Mouse (Mus musculus) lung, embryonic 14.5 days (tissue): Measurements from ENCODE around the gene Prkd2. TPM values are rescaled to one million over a fixed set of nuclear protein-coding genes. Genes with fewer than 3 reads are reported as not detected.
A peak's percentile ranks its signal among the peaks of the same experiment; 100 is the strongest.

Experiments used
- ATAC-seq: fragments of 200-750 bp; cut with Nextera tagmentation; 2 replicates; pipeline ENCODE4 v1.8.0; 2017; ENCODE audit warnings: mild to moderate bottlenecking, moderate TSS enrichment, moderate library complexity; ENCODE audit not compliant: insufficient read depth
- DNase-seq: peaks from one replicate; pipeline ENCODE4 v3.0.0-alpha.2; 2015
- H3K27ac ChIP-seq: fragments of 300-500 bp; sonication (generic); 2 replicates; pipeline ENCODE4 v1.5.1; 2014; ENCODE audit warnings: low read depth, mild to moderate bottlenecking, moderate library complexity
- H3K27me3 ChIP-seq: fragments of 300-500 bp; sonication (generic); 2 replicates; pipeline ENCODE4 v1.6.1; 2014; ENCODE audit warnings: low read length, control low read depth; ENCODE audit not compliant: insufficient read depth
- H3K36me3 ChIP-seq: fragments of 300-500 bp; sonication (generic); 2 replicates; pipeline ENCODE4 v1.6.1; 2014; ENCODE audit warnings: control low read depth; ENCODE audit not compliant: insufficient read depth
- H3K4me1 ChIP-seq: fragments of 300-500 bp; sonication (generic); 2 replicates; pipeline ENCODE4 v1.6.1; 2014; ENCODE audit warnings: antibody characterized with exemption, control low read depth; ENCODE audit not compliant: insufficient read depth
- H3K4me2 ChIP-seq: fragments of 300-500 bp; sonication (generic); 2 replicates; pipeline ENCODE4 v1.6.1; 2014; ENCODE audit warnings: mild to moderate bottlenecking
- H3K4me3 ChIP-seq: fragments of 300-500 bp; sonication (generic); 2 replicates; pipeline ENCODE4 v1.5.1; 2014; ENCODE audit warnings: low read depth, low read length
- H3K9ac ChIP-seq: fragments of 300-500 bp; sonication (generic); 2 replicates; pipeline ENCODE4 v1.6.1; 2014
- H3K9me3 ChIP-seq: fragments of 300-500 bp; sonication (generic); 2 replicates; pipeline ENCODE4 v1.6.1; 2016; ENCODE audit warnings: low read depth, low read length, control low read depth
- CTCF ChIP-seq: IDR thresholded peaks from 2 replicates; pipeline ENCODE4 v1.5.1; 2016; ENCODE audit warnings: antibody characterized with exemption, low read depth
- WGBS: fragments of 180-500 bp; shearing (Covaris S2); extraction: QIAGEN DNeasy Blood & Tissue Kit; methylation state at CpG from one replicate; pipeline ENCODE4 v1.1.7; 2014; 5-methylcytosine and 5-hydroxymethylcytosine counted together
- polyA plus RNA-seq: library from polyadenylated mRNA; unstranded; fragments of >200 nt; fragmentation: Nextera tagmentation; extraction: Ambion mirVana; gene quantifications from 2 replicates; pipeline ENCODE4 v1.2.1, GENCODE M21; 2014

The Prkd2 gene
- polyA plus RNA-seq, 1 experiment from 2014 or later, result 19.6 TPM

DNA sequence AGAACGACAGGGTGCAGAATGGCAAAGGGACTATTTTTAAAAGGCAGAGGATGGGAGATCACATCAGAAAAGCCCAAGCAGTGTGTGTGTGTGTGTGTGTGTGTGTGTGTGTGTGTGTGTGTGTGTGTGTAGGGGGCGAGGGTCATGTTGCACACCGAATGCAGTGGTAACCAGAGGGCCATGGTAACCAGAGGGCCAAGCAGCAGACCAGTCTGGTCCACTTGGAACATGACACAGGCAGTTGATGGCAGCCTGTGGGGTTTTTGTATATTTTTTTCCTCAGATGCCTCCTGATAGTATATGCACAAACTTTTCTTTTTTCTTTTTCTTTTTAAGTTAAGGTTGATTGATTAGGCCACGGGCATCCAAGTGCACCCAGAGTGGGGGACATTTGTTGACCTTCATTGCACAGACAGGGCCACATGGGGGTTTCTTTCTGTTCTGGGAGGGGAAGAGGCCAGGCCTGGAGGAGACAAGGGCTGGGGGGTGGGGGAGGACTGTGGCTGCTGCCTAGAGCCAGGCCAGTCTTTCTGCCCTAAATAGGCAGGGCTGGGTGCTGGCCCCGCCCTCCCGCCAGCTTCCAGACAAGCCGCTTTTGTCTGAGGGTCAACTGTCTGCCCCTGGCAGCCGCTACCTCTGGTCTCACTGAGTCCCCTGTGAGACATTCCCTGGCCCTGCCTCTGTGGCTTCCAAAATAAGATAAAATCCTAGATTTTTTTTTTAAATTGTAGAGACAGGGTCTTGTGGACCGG is 37.3 kb downstream of the Prkd2 start:
- Histone ChIP-seq H3K9me3 (peaks cover 4% of the 10 kb centered on the region; the same call in 1 of the 2 replicates), H3K4me1 (peaks cover 8% of the 10 kb centered on the region), H3K9ac (0 out of 2 replicates have a peak overlapping the region, but pooled peaks have one; percentile 9), H3K27ac (peak overlapping the region; percentile 85), H3K27me3 (0 out of 2 replicates have a peak, but pooled peaks cover 7% of the 10 kb centered on the region), H3K4me2 (peak overlapping the region; percentile 37), H3K4me3 (no peak overlapping the region), H3K36me3 (peaks cover 39% of the 10 kb centered on the region)
- peak; percentile 86 for DNase-seq
- 22% methylated on average over 9 of the region's 9 CpGs for WGBS
- peak; percentile 53 for ATAC-seq
- TF ChIP-seq CTCF, result no peak

DNA sequence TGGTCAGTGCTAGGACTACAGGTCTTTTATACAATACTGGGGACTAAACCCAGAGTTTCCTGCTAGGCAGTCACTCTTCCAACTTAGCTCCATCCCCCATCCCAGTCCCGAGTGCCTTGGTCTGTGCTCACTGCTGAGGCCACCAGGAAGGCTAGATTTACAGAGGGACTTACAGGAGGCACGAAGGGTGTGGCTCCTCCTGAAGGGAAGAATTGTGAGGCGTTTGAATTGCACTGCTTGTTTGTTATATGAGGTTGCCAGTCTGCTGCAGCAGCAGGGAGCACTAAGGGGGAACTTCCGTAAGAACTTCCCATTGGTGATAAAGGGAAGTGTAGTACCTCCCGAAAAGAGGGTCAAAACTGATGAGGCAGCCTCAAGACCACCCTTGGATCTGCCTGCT is 37.9 kb downstream of the Prkd2 start:
- Histone ChIP-seq H3K9ac (0 out of 2 replicates have a peak overlapping the region, but pooled peaks have one; percentile 9), H3K27ac (peak overlapping the region; percentile 85), H3K27me3 (peaks cover 11% of the 10 kb centered on the region), H3K4me1 (peaks cover 8% of the 10 kb centered on the region), H3K9me3 (peaks cover 9% of the 10 kb centered on the region), H3K36me3 (peaks cover 45% of the 10 kb centered on the region), H3K4me2 (peak overlapping the region; percentile 37), H3K4me3 (no peak overlapping the region)
- TF ChIP-seq CTCF, result no peak
- DNase-seq, result no peak
- 32% methylated on average over 5 of the region's 5 CpGs for WGBS
- no peak for ATAC-seq

DNA sequence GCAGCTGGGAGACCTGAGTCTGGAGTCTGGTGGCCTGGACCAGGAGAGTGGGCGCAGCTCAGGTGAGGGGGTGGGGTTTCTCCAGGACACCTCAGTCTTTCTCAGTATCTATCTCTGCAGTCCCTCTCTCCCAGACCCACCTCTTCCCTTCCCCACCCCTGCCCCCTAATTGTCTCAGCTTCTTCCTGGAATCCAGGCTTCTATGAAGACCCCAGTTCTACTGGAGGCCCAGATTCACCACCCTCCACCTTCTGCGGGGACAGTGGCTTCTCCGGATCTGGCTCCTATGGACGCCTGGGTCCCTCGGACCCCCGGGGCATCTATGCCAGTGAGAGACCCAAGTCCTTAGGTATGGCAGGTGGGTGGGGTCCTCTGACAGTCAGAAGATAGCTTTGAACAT is 40.5 kb downstream of the Prkd2 start:
- Histone ChIP-seq H3K9ac (no peak overlapping the region), H3K4me2 (no peak overlapping the region), H3K9me3 (peaks cover 18% of the 10 kb centered on the region)

DNA sequence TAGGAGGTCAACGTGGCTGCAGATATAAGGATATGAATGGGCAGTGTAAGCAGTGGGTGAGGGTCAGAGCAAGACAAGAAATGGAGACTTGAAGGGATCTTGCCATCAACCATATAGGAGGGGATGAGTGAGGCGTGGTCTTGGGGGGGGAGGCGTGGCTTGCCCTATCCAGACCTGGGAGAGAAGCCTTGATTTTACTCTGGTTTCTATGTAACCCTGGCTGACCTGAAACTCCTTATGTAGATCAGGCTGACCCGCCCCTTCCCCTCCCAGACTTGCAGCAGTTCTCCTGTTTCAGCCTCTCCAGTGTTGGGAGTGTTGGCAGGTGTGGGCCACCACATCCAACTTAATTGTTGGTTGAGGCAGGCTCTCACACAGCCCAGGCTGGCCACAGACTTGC is 41.6 kb downstream of the Prkd2 start:
- TF ChIP-seq CTCF, result no peak
- ATAC-seq (no peak), DNase-seq (no peak)
- H3K4me3 ChIP-seq, result no peak overlapping the region
- H3K9ac ChIP-seq, result no peak overlapping the region
- peaks cover 18% of the 10 kb centered on the region for H3K9me3 ChIP-seq
- 54% methylated on average over 4 of the region's 4 CpGs for WGBS
- H3K4me1 ChIP-seq, result peaks cover 4% of the 10 kb centered on the region
- H3K27me3 ChIP-seq, result peaks cover 16% of the 10 kb centered on the region
- H3K4me2 ChIP-seq, result no peak overlapping the region
- H3K36me3 ChIP-seq, result peaks cover 65% of the 10 kb centered on the region
- H3K27ac ChIP-seq, result no peak overlapping the region

More for the DNA sequence above, 40.5 kb downstream of the Prkd2 start:
- 91% methylated on average over 6 of the region's 6 CpGs for WGBS
- Histone ChIP-seq H3K36me3 (peaks cover 71% of the 10 kb centered on the region), H3K4me3 (no peak overlapping the region), H3K27ac (no peak overlapping the region), H3K4me1 (peaks cover 4% of the 10 kb centered on the region), H3K27me3 (peaks cover 16% of the 10 kb centered on the region)
- TF ChIP-seq CTCF, result no peak
- no peak for DNase-seq
- no peak for ATAC-seq

DNA sequence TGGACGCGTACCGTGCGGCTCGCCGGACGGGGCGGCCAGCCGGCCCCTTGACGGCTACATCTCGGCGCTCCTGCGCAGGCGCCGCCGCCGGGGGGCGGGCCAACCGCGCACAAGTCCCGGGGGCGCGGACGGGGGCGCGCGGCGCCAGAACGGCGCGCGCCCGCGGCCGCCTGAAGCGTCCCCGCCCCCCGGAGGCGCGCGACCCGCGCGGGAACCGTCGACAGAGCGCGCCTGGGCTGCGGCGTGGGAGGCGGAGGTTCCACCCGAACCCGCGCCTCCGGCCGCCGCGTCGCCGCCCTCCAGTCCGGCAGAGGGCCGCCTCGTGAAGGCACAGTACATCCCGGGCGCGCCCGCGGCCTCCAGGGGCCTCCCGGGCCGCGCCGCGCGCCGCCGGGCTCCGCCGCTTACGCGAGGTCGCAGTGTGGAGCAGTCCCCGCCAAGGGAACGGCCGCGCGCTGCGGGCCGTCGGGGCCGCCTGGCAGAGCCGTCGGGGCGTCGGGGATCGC is 42.6 kb downstream of the Prkd2 start:
- H3K9me3 ChIP-seq, result peaks cover 18% of the 10 kb centered on the region
- no peak for TF ChIP-seq CTCF
- ATAC-seq (no peak), DNase-seq (peak; percentile 66)
- no peak overlapping the region for H3K9ac ChIP-seq
- peaks cover 4% of the 10 kb centered on the region for H3K4me1 ChIP-seq
- 17% methylated on average over 90 of the region's 95 CpGs for WGBS
- peak overlapping the region; percentile 42 for H3K4me2 ChIP-seq
- peaks cover 16% of the 10 kb centered on the region for H3K27me3 ChIP-seq
- H3K27ac ChIP-seq, result no peak overlapping the region
- H3K4me3 ChIP-seq, result peak overlapping the region; percentile 27
- H3K36me3 ChIP-seq, result peaks cover 63% of the 10 kb centered on the region

DNA sequence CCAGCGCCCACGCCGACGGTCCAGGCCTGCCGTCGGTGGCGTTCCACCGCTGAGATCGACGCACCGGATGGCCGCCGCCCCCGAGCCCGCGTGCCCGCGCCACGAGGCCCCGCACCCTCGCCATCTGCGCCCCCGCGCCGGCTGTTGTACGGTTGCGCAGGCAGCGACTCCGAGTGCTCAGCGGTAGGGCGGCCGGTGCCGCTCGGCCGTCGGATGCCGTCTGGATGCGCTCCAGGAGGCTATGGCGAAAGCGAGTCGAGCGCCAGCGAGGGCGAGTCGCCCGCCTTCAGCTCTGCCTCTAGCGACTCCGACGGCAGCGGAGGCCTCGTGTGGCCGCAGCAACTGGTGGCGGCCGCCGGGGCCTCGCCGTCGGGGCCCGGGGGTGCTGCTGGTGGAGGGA is 43.2 kb downstream of the Prkd2 start:
- H3K4me2 ChIP-seq, result peak overlapping the region; percentile 42; the same call in 1 of the 2 replicates
- WGBS, result 57% methylated on average over 59 of the region's 59 CpGs
- DNase-seq, result no peak
- TF ChIP-seq CTCF, result no peak
- H3K27ac ChIP-seq, result no peak overlapping the region
- peaks cover 59% of the 10 kb centered on the region for H3K36me3 ChIP-seq
- peaks cover 16% of the 10 kb centered on the region for H3K27me3 ChIP-seq
- H3K4me1 ChIP-seq, result no peaks in the 10 kb centered on the region
- no peak for ATAC-seq
- H3K9ac ChIP-seq, result no peak overlapping the region
- peak overlapping the region; percentile 27 for H3K4me3 ChIP-seq
- peaks cover 18% of the 10 kb centered on the region for H3K9me3 ChIP-seq

DNA sequence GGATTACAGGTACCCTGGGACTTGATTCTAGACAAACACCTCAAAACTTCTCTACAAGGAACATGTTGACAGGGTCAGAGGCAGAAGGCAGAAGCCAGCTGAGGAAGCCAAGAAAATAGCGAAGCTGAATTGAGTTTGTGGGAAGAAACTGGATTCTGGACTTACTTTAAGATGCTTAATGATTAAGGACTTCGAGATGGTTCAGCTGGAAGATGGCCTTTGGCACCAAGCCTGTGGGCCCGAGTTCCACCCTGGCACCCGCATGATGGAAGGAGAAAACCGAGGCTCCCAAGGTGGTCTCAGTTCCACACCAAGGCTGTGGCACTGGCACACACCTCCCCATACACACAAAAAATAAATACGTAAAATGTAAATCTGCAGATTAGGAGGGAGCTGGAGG is 47.8 kb downstream of the Prkd2 start:
- DNase-seq (peak; percentile 84), ATAC-seq (no peak)
- peaks cover 24% of the 10 kb centered on the region for H3K27me3 ChIP-seq
- peak overlapping the region; percentile 37; the same call in 1 of the 2 replicates for H3K4me3 ChIP-seq
- H3K27ac ChIP-seq, result peak overlapping the region; percentile 97
- TF ChIP-seq CTCF, result no peak
- 18% methylated on average over 6 of the region's 6 CpGs for WGBS
- H3K9ac ChIP-seq, result peak overlapping the region; percentile 20
- H3K9me3 ChIP-seq, result peaks cover 9% of the 10 kb centered on the region
- H3K4me2 ChIP-seq, result peak overlapping the region; percentile 74
- peaks cover 27% of the 10 kb centered on the region for H3K36me3 ChIP-seq
- H3K4me1 ChIP-seq, result peaks cover 7% of the 10 kb centered on the region; the same call in 1 of the 2 replicates
